Mouse (Mus musculus) embryo, embryonic 9.5 days (tissue): ENCODE measurements around the gene Ptpre.
"Not testable (repeated sequence)": the region's sequence is repeated elsewhere in the genome, so short reads cannot be mapped to it uniquely, and the experiment has no call there.

Source experiments
- DNase-seq: peaks from one replicate; pipeline ENCODE4 v3.0.0-alpha.2; 2017; ENCODE audit errors: extremely low spot score

Gene Ptpre

GRCm38 (mm10) chr7:135605002-135605803 is 67.9 kb downstream of the Ptpre start:
- DNase-seq: no peak

GRCm38 (mm10) chr7:135605804-135606072 is 68.5 kb downstream of the Ptpre start:
- no peak for DNase-seq

- no peak for DNase-seq
Observed at GRCm38 (mm10) chr7:135608208-135608607, 70.9 kb downstream of the Ptpre start.

GRCm38 (mm10) chr7:135609028-135609427 is 71.7 kb downstream of the Ptpre start:
- DNase-seq: no peak

GRCm38 (mm10) chr7:135609655-135610054 is 72.4 kb downstream of the Ptpre start:
- DNase-seq: no peak

GRCm38 (mm10) chr7:135612276-135612675 is 75.0 kb downstream of the Ptpre start:
- DNase-seq: no peak

GRCm38 (mm10) chr7:135612801-135613200 is 75.5 kb downstream of the Ptpre start:
- no peak for DNase-seq

- DNase-seq: no peak
Observed at GRCm38 (mm10) chr7:135613380-135613779, 76.1 kb downstream of the Ptpre start.

GRCm38 (mm10) chr7:135614892-135615291 is 77.6 kb downstream of the Ptpre start:
- no peak for DNase-seq

- DNase-seq: not testable (repeated sequence)
Observed at GRCm38 (mm10) chr7:135616479-135616878, 79.2 kb downstream of the Ptpre start.

- no peak for DNase-seq
Observed at GRCm38 (mm10) chr7:135617776-135618175, 80.5 kb downstream of the Ptpre start.

- DNase-seq: no peak
Observed at GRCm38 (mm10) chr7:135621649-135622048, 84.4 kb downstream of the Ptpre start.

GRCm38 (mm10) chr7:135622241-135622640 is 85.0 kb downstream of the Ptpre start:
- DNase-seq: no peak

- DNase-seq: no peak
Observed at GRCm38 (mm10) chr7:135624854-135625253, 87.6 kb downstream of the Ptpre start.

- DNase-seq: no peak
Observed at GRCm38 (mm10) chr7:135628363-135628762, 91.1 kb downstream of the Ptpre start.

- DNase-seq: no peak
Observed at GRCm38 (mm10) chr7:135629019-135629418, 91.7 kb downstream of the Ptpre start.

GRCm38 (mm10) chr7:135631776-135632552 is 94.7 kb downstream of the Ptpre start:
- DNase-seq: peak; percentile 71

GRCm38 (mm10) chr7:135632716-135633258 is 95.5 kb downstream of the Ptpre start:
- DNase-seq: no peak

GRCm38 (mm10) chr7:135634851-135635624 is 97.8 kb downstream of the Ptpre start:
- DNase-seq: no peak

GRCm38 (mm10) chr7:135637406-135637980 is 100.2 kb downstream of the Ptpre start:
- DNase-seq: no peak

- DNase-seq: no peak
Observed at GRCm38 (mm10) chr7:135639361-135639760, 102.1 kb downstream of the Ptpre start.
